Mouse (Mus musculus) liver, postnatal 0 days (tissue): Measurements from ENCODE around the gene Esyt2. TPM values are rescaled to one million over a fixed set of nuclear protein-coding genes. Genes with fewer than 3 reads are reported as not detected.

Experiments
- ATAC-seq: fragments of 200-750 bp; cut with Nextera tagmentation; 2 replicates; pipeline ENCODE4 v1.8.0; 2017; ENCODE audit warnings: mild to moderate bottlenecking, moderate library complexity
- DNase-seq: peaks from one replicate; pipeline ENCODE4 v3.0.0-alpha.2; 2016
- H3K27ac ChIP-seq: fragments of 300-500 bp; sonication (generic); 2 replicates; pipeline ENCODE4 v1.5.1; 2014; ENCODE audit warnings: antibody characterized with exemption, moderate library complexity, mild to moderate bottlenecking, low read depth
- H3K27me3 ChIP-seq: fragments of 300-500 bp; sonication (generic); 2 replicates; pipeline ENCODE4 v1.6.1; 2014; ENCODE audit warnings: low read length, control low read depth, mixed read lengths; ENCODE audit not compliant: insufficient read depth
- H3K36me3 ChIP-seq: fragments of 300-500 bp; sonication (generic); replicated peaks from 2 replicates; pipeline ENCODE4 v1.6.1; 2014; ENCODE audit warnings: mild to moderate bottlenecking, control low read depth, low read length, moderate library complexity, mixed read lengths; ENCODE audit not compliant: insufficient read depth
- H3K4me1 ChIP-seq: fragments of 300-500 bp; sonication (generic); 2 replicates; pipeline ENCODE4 v1.6.1; 2014; ENCODE audit warnings: antibody characterized with exemption, mild to moderate bottlenecking, control low read depth; ENCODE audit not compliant: insufficient read depth
- H3K4me2 ChIP-seq: fragments of 300-500 bp; sonication (generic); 2 replicates; pipeline ENCODE4 v1.6.1; 2014; ENCODE audit warnings: low read depth, mild to moderate bottlenecking, low read length, moderate library complexity, mixed read lengths
- H3K4me3 ChIP-seq: fragments of 300-500 bp; sonication (generic); 2 replicates; pipeline ENCODE4 v1.5.1; 2014; ENCODE audit warnings: low read depth, low read length
- H3K9ac ChIP-seq: fragments of 300-500 bp; sonication (generic); replicated peaks from 2 replicates; pipeline ENCODE4 v1.6.1; 2014; ENCODE audit warnings: mild to moderate bottlenecking, moderate library complexity
- H3K9me3 ChIP-seq: fragments of 300-500 bp; sonication (generic); 2 replicates; pipeline ENCODE4 v1.6.1; 2016; ENCODE audit warnings: mild to moderate bottlenecking, control low read depth, low read length, mixed read lengths
- CTCF ChIP-seq: sonication (generic); IDR thresholded peaks from 2 replicates; pipeline ENCODE4 v1.5.1; 2016; ENCODE audit warnings: antibody characterized with exemption, low read depth
- EP300 ChIP-seq: IDR thresholded peaks from 2 replicates; pipeline ENCODE4 v1.6.1; 2016; ENCODE audit warnings: antibody characterized with exemption, low read depth, mild to moderate bottlenecking
- WGBS: fragments of 180-500 bp; shearing (Covaris S2); extraction: QIAGEN DNeasy Blood & Tissue Kit; methylation state at CpG from one replicate; pipeline ENCODE4 v1.1.7; 2014; ENCODE audit not compliant: insufficient replicate concordance; 5-methylcytosine and 5-hydroxymethylcytosine counted together
- polyA plus RNA-seq: library from polyadenylated mRNA; unstranded; fragments of >200 nt; fragmentation: Nextera tagmentation; extraction: Ambion mirVana; gene quantifications from 2 replicates; pipeline ENCODE4 v1.2.1, GENCODE M21; 2015

The Esyt2 gene
- polyA plus RNA-seq, 1 experiment from 2014 or later, result 5.7 TPM

- no peak for DNase-seq
- WGBS, result 65% methylated on average over 1 of the region's 1 CpGs
- Histone ChIP-seq H3K27me3 (no peaks in the 10 kb centered on the region), H3K27ac (no peak overlapping the region), H3K4me1 (no peaks in the 10 kb centered on the region), H3K4me2 (no peak overlapping the region), H3K9me3 (no peaks in the 10 kb centered on the region), H3K36me3 (peaks cover 39% of the 10 kb centered on the region), H3K9ac (no peak overlapping the region), H3K4me3 (no peak overlapping the region)
- TF ChIP-seq EP300 (no peak), CTCF (no peak)
- ATAC-seq, result no peak
Measured at GRCm38 (mm10) chr12:116326159-116326558, 45.2 kb downstream of the Esyt2 start.

GRCm38 (mm10) chr12:116334253-116334652, 53.3 kb downstream of the Esyt2 start:
- no peak for ATAC-seq
- H3K4me3 ChIP-seq, result no peak overlapping the region
- H3K9me3 ChIP-seq, result no peaks in the 10 kb centered on the region
- peaks cover 35% of the 10 kb centered on the region; the same call in 1 of the 2 replicates for H3K36me3 ChIP-seq
- 77% methylated on average over 5 of the region's 5 CpGs for WGBS
- H3K27ac ChIP-seq, result no peak overlapping the region
- no peak overlapping the region for H3K9ac ChIP-seq
- DNase-seq, result no peak
- TF ChIP-seq CTCF (no peak), EP300 (no peak)
- H3K4me1 ChIP-seq, result no peaks in the 10 kb centered on the region
- H3K27me3 ChIP-seq, result no peaks in the 10 kb centered on the region
- no peak overlapping the region for H3K4me2 ChIP-seq

- WGBS, result 70% methylated on average over 1 of the region's 1 CpGs
- Histone ChIP-seq H3K27ac (no peak overlapping the region), H3K9ac (no peak overlapping the region), H3K27me3 (no peaks in the 10 kb centered on the region), H3K4me2 (no peak overlapping the region), H3K36me3 (peaks cover 49% of the 10 kb centered on the region), H3K9me3 (no peaks in the 10 kb centered on the region), H3K4me3 (no peak overlapping the region), H3K4me1 (no peaks in the 10 kb centered on the region)
- TF ChIP-seq EP300 (no peak), CTCF (no peak)
- ATAC-seq (no peak), DNase-seq (no peak)
Measured at GRCm38 (mm10) chr12:116340160-116340559, 59.2 kb downstream of the Esyt2 start.

GRCm38 (mm10) chr12:116348755-116349286, 67.8 kb downstream of the Esyt2 start:
- no peak overlapping the region for H3K4me3 ChIP-seq
- no peaks in the 10 kb centered on the region for H3K4me1 ChIP-seq
- TF ChIP-seq CTCF (no peak), EP300 (no peak)
- ATAC-seq, result peak; percentile 70; the same call in 1 of the 2 replicates
- H3K4me2 ChIP-seq, result no peak overlapping the region
- H3K27me3 ChIP-seq, result no peaks in the 10 kb centered on the region
- no peak overlapping the region for H3K27ac ChIP-seq
- DNase-seq, result no peak
- H3K36me3 ChIP-seq, result peaks cover 46% of the 10 kb centered on the region
- no peak overlapping the region for H3K9ac ChIP-seq
- no peaks in the 10 kb centered on the region for H3K9me3 ChIP-seq

- peaks cover 44% of the 10 kb centered on the region for H3K36me3 ChIP-seq
- 70% methylated on average over 2 of the region's 2 CpGs for WGBS
- peak; percentile 35; the same call in 1 of the 2 replicates for ATAC-seq
Measured at GRCm38 (mm10) chr12:116349376-116349775, 68.4 kb downstream of the Esyt2 start.

GRCm38 (mm10) chr12:116351022-116351421, 70.0 kb downstream of the Esyt2 start:
- H3K4me3 ChIP-seq, result no peak overlapping the region
- ATAC-seq (no peak), DNase-seq (no peak)
- no peaks in the 10 kb centered on the region for H3K9me3 ChIP-seq
- H3K27me3 ChIP-seq, result no peaks in the 10 kb centered on the region
- no peak overlapping the region for H3K4me2 ChIP-seq
- TF ChIP-seq EP300 (no peak), CTCF (no peak)
- H3K36me3 ChIP-seq, result peaks cover 45% of the 10 kb centered on the region
- 83% methylated on average over 4 of the region's 4 CpGs for WGBS
- no peak overlapping the region for H3K9ac ChIP-seq
- no peaks in the 10 kb centered on the region for H3K4me1 ChIP-seq
- H3K27ac ChIP-seq, result no peak overlapping the region

More at GRCm38 (mm10) chr12:116349376-116349775, 68.4 kb downstream of the Esyt2 start:
- Histone ChIP-seq H3K9me3 (no peaks in the 10 kb centered on the region), H3K9ac (no peak overlapping the region), H3K27me3 (no peaks in the 10 kb centered on the region), H3K27ac (no peak overlapping the region), H3K4me2 (no peak overlapping the region), H3K4me1 (no peaks in the 10 kb centered on the region), H3K4me3 (no peak overlapping the region)
- TF ChIP-seq CTCF, result no peak
- DNase-seq, result no peak

GRCm38 (mm10) chr12:116352404-116352803, 71.4 kb downstream of the Esyt2 start:
- Histone ChIP-seq H3K27me3 (no peaks in the 10 kb centered on the region), H3K9ac (no peak overlapping the region), H3K4me1 (no peaks in the 10 kb centered on the region), H3K9me3 (no peaks in the 10 kb centered on the region), H3K27ac (no peak overlapping the region), H3K4me2 (no peak overlapping the region), H3K36me3 (peaks cover 42% of the 10 kb centered on the region), H3K4me3 (no peak overlapping the region)
- peak; percentile 54; the same call in 1 of the 2 replicates for ATAC-seq
- DNase-seq, result peak; percentile 32
- TF ChIP-seq CTCF, result no peak
- TF ChIP-seq EP300, result no peak
- 67% methylated on average over 5 of the region's 5 CpGs for WGBS
